Mouse (Mus musculus) myocyte (in vitro differentiated cells): ENCODE data around the gene Med13l.

Experiments used
- MYOG ChIP-seq, 3 experiments: IDR thresholded peaks; one replicate each; pipeline ENCODE4 v1.6.1; 2011; ENCODE audit warnings: control low read depth in 2 of 3, low read depth in 2 of 3, mild to moderate bottlenecking in 2 of 3; ENCODE audit not compliant: insufficient read length in 2 of 3, control insufficient read depth in 1 of 3, insufficient read depth in 1 of 3
- POLR2AphosphoS2 ChIP-seq: IDR thresholded peaks from one replicate; pipeline ENCODE4 v1.6.1; 2011; ENCODE audit warnings: low read depth, control low read depth; ENCODE audit not compliant: insufficient read length

DNA sequence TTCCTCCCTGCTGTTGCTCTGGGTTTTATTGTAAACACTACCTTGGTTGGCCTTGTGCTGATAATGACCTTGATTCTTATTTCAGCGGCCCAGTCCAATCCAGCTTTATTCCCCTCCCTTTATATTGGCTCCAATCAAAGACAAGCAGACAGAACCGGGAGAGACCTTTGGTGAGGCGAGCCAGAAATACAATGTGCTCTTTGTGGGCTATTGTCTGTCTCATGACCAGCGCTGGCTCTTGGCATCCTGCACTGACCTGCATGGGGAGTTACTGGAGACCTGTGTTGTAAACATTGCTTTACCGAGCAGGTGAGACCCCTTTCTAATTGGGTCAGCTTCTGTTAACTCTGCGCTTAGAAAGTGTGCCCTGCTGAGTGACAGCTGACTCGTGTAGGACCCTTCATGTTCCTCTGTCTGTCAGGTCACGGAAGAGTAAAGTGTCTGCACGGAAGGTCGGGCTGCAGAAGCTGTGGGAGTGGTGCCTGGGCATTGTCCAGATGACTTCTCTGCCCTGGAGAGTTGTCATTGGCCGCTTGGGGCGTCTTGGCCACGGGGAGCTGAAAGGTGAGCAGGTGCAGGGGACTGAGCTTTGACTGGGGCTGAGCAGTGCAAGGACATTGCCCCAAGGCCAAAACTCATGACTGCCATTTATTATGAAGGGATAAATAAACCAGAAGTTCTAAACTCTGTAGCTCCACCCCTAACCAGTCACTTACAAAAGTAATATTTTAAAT, 191.1 kb downstream of the Med13l start:
- TF ChIP-seq MYOG (IDR thresholded peaks at IDR 0.05; ENCODE audit: control insufficient read depth in 1 of 3, insufficient read depth in 1 of 3, insufficient read length in 2 of 3, low read depth in 2 of 3), result no peak
- no peak for TF ChIP-seq POLR2AphosphoS2
